Mouse (Mus musculus) left cerebral cortex, adult 9 months (tissue): ENCODE data around the gene Gsc2.

ENCODE experiments used
- DNase-seq, 2 experiments: peaks; one replicate each; pipeline ENCODE4 v3.0.0; 2022; ENCODE audit warnings: low spot score in 2 of 2

The Gsc2 gene

DNA sequence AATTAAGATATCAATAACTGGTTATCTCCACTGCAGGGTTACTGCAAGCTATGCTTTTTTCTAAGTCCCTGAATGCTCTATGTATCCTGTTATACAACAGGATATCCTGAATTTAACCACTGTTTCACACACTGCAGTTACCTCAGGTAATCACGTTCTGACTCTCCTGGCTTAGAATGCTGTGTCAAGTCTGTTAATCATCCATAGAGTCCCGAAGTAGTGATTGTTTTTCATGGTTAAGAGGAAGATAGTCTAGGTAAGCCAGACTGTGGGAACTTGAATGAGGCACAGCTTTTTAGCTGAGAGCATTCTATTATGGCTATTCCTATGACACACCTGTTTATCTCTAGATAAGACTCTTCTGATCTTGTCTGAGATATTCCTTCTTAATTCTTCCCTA is 49.6 kb downstream of the Gsc2 start:
- no peak for DNase-seq
